Mouse (Mus musculus) liver, adult 2 months (tissue): ENCODE measurements around the gene Tmem19.

Experiments used
- CTCF ChIP-seq: fragments of 200-500 bp; IDR thresholded peaks from 2 replicates; pipeline ENCODE4 v1.5.1; 2011; ENCODE audit warnings: low read depth, low read length, control low read depth
- POLR2A ChIP-seq: fragments of 200-500 bp; IDR thresholded peaks from 2 replicates; pipeline ENCODE4 v1.6.1; 2011; ENCODE audit warnings: low read length, control low read depth; ENCODE audit not compliant: insufficient read depth; ENCODE audit errors: extremely low read depth

- no peak for TF ChIP-seq CTCF
- TF ChIP-seq POLR2A: no peak
These were observed 21.4 kb upstream of the Tmem19 start for GRCm38 (mm10) chr10:115383644-115384220.
